Mouse (Mus musculus): ENCODE results near the gene Card10.

The Card10 gene

DNA sequence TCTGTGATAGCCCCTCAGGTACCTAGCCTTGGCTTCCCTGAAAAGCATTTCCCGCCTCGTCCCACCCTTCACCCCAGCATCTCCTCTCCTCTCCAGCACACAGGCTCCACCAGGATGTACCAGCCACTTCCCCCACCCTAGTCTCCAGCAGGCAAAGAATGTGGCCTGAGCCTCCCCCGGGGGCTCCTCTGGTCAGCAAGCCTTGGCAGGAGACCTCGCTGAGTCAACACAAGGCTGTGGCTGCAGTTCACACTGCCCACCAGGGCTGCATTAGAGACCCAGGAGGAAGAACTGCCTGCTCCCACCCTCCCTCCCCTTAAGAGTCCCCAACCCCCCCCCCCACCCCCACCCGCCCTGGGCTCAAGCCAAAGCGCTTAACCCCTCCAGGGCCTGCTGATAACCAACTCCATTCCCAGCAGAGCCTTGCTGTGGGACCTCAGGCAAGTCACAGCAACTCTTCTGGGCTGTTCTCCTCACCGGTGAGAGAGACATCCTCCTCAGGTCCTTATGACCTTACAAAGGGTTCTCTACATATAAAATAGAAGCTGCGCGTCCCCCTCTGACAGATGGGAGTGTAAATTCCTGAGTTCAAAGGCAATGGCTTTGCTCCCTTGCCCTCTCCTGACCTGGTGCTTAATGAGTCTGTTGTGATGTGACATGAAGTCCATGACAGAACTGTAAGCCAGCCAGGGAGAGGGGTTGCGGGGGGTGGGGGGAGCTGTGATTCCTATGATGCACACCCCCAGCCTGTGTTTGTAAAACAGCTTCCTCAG, 31.6 kb upstream of the Card10 start:
- no peak for DNase-seq

GRCm38 (mm10) chr15:78833582-78833981, 30.7 kb upstream of the Card10 start:
- no peak for DNase-seq

DNA sequence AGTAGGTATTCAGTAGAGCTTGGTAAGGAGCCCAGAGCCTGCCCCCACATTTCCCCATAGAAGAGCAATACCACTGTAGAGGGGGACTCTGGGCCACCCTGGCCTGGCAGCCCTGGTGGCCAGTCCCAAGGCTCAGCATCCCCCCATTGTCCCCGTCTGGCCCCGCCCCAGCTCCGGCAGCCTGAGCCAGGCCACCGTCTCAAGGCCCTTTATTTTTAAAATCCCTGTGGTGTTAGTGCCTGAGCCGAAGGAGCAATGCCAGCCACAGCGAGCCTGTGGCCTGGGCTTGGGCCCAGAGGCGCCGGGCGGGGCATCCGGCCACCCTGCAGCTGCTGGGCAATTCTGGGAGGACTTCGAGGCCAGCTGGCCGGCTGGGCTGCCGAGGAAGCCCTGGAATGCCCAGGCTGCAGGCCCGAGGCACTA, 29.9 kb upstream of the Card10 start:
- DNase-seq = peak; percentile 53

DNA sequence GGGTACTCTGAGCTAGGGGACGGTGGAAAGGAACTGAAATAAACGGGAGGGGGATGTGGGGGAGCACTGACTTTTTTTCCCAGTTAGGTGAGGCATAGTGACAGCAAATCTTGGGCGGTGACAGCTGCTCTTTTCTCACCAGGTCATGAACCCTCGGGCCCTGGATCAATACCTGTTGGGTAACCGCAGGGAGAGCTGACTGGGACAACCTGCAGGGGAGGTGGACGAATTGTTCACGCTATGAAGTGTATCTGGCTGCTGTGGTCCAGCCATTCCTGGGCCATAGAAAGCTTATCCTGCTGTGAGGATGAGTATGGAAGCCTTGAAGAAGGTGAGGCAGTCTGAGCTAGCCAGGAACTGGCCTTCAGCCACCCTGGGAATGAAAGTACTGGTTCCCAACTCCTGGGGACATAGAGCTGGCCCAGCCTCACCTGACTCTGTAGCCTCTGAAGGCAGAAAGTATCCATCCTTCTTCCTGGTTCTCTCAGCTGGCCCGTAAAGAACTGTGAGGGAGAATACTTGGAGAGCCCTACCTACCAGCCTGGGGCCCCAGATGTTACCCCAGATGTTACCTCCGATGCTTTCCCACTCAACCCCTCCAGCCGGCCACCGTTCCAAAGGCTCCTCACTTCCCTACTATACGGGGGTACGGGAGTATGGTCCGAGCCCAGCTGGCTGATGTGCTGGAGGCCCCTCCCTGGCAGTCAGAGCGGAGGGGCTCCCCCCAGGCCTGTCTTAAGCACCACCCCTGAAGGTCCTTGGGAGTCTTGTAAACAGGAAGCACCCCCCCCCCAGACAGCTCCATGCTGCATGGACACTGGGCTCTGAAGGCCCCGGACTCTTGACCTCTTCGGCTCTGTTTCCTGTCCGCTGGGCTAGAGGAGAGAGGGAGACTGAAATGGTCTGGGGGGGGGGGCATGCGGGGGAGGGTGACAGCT, 29.1 kb upstream of the Card10 start:
- DNase-seq = no peak

- DNase-seq = no peak
Observed at GRCm38 (mm10) chr15:78830742-78831719, 28.2 kb upstream of the Card10 start.

DNA sequence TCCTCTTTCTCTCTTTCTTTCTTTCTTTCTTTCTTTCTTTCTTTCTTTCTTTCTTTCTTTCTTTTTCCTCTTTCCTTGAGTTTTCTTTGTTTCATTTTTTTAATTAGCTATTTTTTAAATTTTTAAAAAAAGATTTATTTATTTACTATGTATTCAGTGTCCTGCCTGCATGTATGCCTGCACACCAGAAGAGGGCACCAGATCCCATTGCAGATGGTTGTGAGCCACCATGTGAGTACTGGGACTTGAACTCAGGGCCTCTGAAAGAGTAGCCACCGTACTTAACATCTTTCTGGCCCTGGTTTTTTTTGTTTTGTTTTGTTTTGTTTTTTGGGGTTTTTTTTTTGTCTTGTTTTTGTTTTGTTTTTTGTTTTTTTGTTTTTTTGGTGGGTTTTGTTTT, 26.8 kb upstream of the Card10 start:
- no peak for DNase-seq

GRCm38 (mm10) chr15:78828315-78828714, 25.5 kb upstream of the Card10 start:
- no peak for DNase-seq

DNA sequence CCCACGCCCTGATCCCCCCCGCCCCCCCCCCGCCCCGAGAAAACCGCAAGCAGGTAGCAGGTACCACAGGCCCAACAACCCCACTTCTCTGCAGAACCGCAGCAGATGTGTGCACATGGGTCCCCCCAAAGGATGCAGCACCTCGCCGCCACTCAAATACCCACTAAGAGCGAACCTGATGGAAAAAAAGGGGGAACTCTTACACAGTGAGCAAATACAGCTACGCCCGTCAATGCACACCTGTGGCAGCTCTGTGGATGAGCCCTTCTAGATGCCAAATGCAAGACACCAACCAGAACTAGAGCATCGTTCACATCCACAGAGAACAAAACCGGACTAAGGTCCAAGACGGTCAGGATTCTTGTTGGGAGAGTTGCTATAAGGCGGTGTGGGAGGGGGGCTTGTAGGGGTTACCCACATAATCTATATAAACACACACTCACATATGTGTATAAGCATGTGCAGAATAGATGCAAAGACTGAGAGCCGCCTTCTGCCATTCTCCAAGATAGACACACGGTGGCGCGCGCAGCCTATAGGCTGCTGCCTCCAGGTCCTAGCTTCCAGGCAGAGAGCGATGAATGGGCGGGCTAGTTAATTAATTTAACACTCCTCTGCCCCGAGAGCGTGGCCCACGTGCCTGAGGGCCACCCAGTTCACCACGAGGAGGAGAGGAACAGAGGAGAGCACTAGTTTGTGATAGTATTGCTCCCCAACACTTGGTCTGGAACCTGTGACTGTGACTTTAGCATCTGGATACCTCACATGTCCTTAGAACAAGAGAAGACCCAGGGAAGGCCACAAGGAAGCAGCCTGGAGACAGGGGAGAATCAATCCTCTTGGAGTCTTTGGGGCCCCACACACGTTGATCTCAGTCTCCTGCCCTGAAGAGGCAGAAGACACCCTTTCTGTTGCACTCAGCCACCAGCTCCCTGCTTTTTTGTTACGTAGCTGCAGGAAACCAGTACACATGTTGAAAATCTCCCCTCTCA, 23.7 kb upstream of the Card10 start:
- DNase-seq = peak; percentile 72

GRCm38 (mm10) chr15:78816074-78816391, 13.2 kb upstream of the Card10 start:
- DNase-seq = no peak

GRCm38 (mm10) chr15:78815314-78816073, 12.7 kb upstream of the Card10 start:
- no peak for DNase-seq

DNA sequence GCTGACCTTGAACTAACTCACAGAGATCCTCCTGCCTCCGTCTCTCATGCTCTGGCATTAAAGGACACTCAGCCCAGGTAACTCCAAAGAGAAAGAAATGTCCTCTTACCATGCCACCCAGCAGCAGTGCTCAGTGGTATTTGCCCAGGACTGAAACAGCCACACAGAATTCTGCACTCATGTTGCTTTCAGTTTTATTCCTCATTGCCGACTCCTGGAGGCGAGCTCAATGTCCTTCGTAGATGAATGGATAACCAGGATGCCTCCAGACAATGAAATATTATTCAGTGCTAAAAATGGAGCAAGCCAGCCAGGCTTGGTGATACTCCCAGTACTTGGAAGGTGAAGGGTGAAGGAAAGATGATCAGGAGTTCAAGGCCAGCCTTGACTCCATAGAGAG, 10.8 kb upstream of the Card10 start:
- no peak for DNase-seq

DNA sequence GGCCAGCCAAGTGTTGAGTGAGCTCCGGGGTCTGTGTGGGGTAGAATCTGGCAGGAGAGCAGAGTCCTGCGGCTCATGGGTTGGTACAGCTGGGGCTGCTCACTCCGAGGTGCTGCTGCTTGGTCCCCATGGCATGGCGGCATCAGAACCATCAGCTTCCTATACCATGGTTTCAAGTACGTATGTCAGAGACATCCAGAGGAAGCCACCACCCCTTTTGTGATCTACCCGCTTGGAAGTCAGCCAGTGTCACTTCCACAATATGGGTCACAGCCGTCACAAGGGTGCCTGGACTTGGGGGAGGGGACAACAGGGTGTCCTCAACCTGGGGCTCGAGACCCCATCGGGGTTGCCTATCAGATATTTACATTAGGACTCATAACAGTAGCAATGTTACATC, 7.3 kb upstream of the Card10 start:
- no peak for DNase-seq

- no peak for DNase-seq
Observed at GRCm38 (mm10) chr15:78809739-78810138, 6.9 kb upstream of the Card10 start.

- no peak for DNase-seq
Observed at GRCm38 (mm10) chr15:78808980-78809379, 6.1 kb upstream of the Card10 start.

DNA sequence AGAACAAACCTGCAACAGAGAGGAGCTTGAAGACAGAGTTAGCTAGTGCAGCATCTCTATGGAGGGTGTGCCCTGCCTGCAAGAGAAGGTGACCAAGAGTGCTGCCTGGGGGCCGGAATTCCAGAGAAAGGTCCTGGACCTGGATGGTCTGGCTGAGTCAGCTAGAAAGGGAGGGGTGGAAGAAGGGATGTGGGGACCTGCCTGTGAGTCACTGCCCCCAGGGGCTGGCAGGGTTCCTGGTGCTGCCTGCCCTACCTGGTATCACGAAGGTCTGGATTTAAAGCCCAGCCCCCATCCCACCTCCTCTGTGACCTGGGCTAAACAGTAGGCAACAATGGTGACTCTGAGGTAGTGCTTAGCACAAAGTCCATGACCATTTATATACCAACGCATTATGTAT, 4.3 kb upstream of the Card10 start:
- no peak for DNase-seq

- DNase-seq = no peak
Observed at GRCm38 (mm10) chr15:78806614-78807013, 3.8 kb upstream of the Card10 start.

DNA sequence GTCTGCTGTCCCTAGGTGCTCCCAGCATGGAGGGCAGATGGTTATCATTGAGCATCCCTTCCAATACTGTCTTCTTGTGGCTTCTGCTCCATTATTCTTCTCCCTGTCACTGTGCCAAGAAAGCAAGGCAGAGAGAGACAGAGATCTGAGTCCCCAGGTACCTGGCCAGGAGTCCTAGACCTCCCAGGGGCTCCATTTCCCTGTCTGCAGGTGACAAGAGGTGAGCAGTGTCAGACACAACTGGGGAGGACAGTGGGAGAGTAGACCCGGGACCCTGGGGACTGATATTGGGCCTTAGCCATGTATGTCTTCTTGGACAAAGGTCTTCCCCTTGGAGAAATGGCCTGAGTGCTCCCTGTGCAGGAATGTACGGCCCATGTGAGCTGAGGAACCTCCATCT, 2.5 kb upstream of the Card10 start:
- no peak for DNase-seq

- no peak for DNase-seq
Observed at GRCm38 (mm10) chr15:78804326-78804725, 1.5 kb upstream of the Card10 start.

- DNase-seq = no peak
Observed at GRCm38 (mm10) chr15:78803499-78803900, 658 bp upstream of the Card10 start.

GRCm38 (mm10) chr15:78801971-78802741, 686 bp downstream of the Card10 start:
- DNase-seq = no peak
